Mouse (Mus musculus): ENCODE measurements around the gene Wnt5a.

DNA sequence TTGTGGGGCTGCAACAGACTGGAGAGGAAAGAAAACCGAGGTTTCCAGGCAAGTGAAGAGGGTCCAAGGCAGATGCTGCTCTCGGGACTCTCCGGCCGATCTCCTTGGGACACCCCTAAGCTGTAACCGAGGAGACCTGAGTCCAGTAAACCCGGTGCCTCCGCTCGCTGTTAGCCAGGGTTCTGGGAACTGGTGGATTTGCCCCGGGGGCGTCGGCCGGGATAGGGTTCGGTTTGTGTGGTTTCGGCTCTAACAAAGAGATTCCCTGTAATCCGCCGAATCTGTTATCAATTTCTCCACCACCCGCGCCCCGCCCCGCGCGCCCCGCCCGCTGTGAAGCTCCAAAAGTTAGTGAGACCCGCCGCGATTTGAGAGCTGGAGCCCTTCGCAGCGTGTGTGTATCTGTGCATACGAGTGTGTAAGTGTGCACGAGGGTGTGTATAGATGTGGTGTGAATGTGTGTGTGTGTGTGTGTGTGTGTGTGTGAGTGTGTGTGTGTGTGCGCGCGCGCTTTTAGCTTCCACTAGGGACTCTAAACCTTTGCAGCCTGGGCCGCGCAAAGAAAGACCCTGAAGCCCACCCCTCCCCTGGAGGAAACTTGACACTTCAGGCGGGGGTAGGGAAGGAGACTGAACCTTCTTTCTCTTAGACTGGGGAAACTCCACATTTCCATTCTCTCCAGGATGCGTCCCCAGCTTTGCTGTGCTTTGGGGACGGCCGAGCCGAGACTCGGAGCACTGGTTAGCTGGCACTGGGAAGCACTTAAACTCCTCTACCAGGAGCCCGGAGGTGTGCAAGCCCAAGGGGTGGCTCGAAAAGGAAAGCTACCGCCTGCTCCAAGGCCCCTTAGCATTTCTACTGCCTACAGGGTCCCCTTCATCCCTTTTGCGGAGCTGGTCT lies 5.1 kb downstream of the Wnt5a start:
- TF ChIP-seq EP300 (optimal IDR thresholded peaks at IDR 0.05) (no peak), CTCF (IDR thresholded peaks at IDR 0.05; ENCODE audit: low read depth) (no peak)
